Mouse (Mus musculus) embryonic facial prominence, embryonic 10.5 days (tissue): ENCODE measurements around the gene Ugt2b36. TPM values are rescaled to one million over a fixed set of nuclear protein-coding genes. Genes with fewer than 3 reads are reported as not detected.
"Not testable (repeated sequence)": the region's sequence is repeated elsewhere in the genome, so short reads cannot be mapped to it uniquely, and the experiment has no call there.

Source experiments
- DNase-seq: peaks from one replicate; pipeline ENCODE4 v3.0.0-alpha.2; 2017; ENCODE audit warnings: low spot score
- H3K27ac ChIP-seq: fragments of 300-500 bp; sonication (generic); replicated peaks from 2 replicates; pipeline ENCODE4 v1.5.1; 2016; ENCODE audit warnings: mild to moderate bottlenecking
- H3K27me3 ChIP-seq: fragments of 300-500 bp; sonication (generic); replicated peaks from 2 replicates; pipeline ENCODE4 v1.6.1; 2016; ENCODE audit warnings: low read depth, mild to moderate bottlenecking; ENCODE audit not compliant: poor library complexity, severe bottlenecking
- H3K36me3 ChIP-seq: fragments of 300-500 bp; sonication (generic); replicated peaks from 2 replicates; pipeline ENCODE4 v1.6.1; 2016; ENCODE audit warnings: mild to moderate bottlenecking, moderate library complexity
- H3K4me1 ChIP-seq: fragments of 300-500 bp; sonication (generic); 2 replicates; pipeline ENCODE4 v1.6.1; 2016
- H3K4me3 ChIP-seq: fragments of 300-500 bp; sonication (generic); 2 replicates; pipeline ENCODE4 v1.5.1; 2016; ENCODE audit warnings: mild to moderate bottlenecking, moderate library complexity
- H3K9me3 ChIP-seq: fragments of 300-500 bp; sonication (generic); 2 replicates; pipeline ENCODE4 v1.6.1; 2016; ENCODE audit warnings: mild to moderate bottlenecking
- WGBS: fragments of 180-500 bp; shearing (Covaris S2); methylation state at CpG from one replicate; pipeline ENCODE4 v1.1.7; 2016; 5-methylcytosine and 5-hydroxymethylcytosine counted together
- polyA plus RNA-seq: library from polyadenylated mRNA; unstranded; fragments of >200 nt; fragmentation: Nextera tagmentation; extraction: Ambion mirVana; gene quantifications from 2 replicates; pipeline ENCODE4 v1.2.1, GENCODE M21; 2016

The Ugt2b36 gene
- not detected in 2 replicates for polyA plus RNA-seq

- Histone ChIP-seq H3K27me3 (no peaks in the 10 kb centered on the region), H3K36me3 (no peaks in the 10 kb centered on the region), H3K4me1 (no peaks in the 10 kb centered on the region), H3K9me3 (no peaks in the 10 kb centered on the region), H3K4me3 (no peak within 1 kb of the TSS), H3K27ac (no peak within 1 kb of the TSS)
- no peak for DNase-seq
- WGBS, result 95% methylated on average over 1 of the region's 1 CpGs
Observed at GRCm38 (mm10) chr5:87092346-87093027, at the start of gene Ugt2b36. Gene Ugt2b36 (minus strand): TSS chr5:87092555.

GRCm38 (mm10) chr5:87140196-87140595, 47.8 kb upstream of the Ugt2b36 start, which contains the start of gene Ugt2b5:
Gene Ugt2b5 (minus strand): TSS chr5:87140318.
- H3K4me3 ChIP-seq, H3K27me3 ChIP-seq, DNase-seq, H3K27ac ChIP-seq, H3K36me3 ChIP-seq, H3K9me3 ChIP-seq, H3K4me1 ChIP-seq: not testable (repeated sequence)
- 83% methylated on average over 2 of the region's 2 CpGs for WGBS

- not testable (repeated sequence) for H3K4me1 ChIP-seq, DNase-seq, H3K36me3 ChIP-seq, H3K4me3 ChIP-seq, H3K27me3 ChIP-seq, H3K9me3 ChIP-seq, H3K27ac ChIP-seq
- 88% methylated on average over 1 of the region's 1 CpGs for WGBS
Observed at GRCm38 (mm10) chr5:87103697-87104096, 11.3 kb upstream of the Ugt2b36 start.

GRCm38 (mm10) chr5:87091111-87091510, 1.2 kb downstream of the Ugt2b36 start:
- Histone ChIP-seq H3K9me3 (no peaks in the 10 kb centered on the region), H3K4me3 (no peak overlapping the region), H3K4me1 (no peaks in the 10 kb centered on the region), H3K36me3 (no peaks in the 10 kb centered on the region), H3K27ac (no peak overlapping the region), H3K27me3 (no peaks in the 10 kb centered on the region)
- DNase-seq, result no peak

GRCm38 (mm10) chr5:87089264-87089663, 3.1 kb downstream of the Ugt2b36 start:
- Histone ChIP-seq H3K27me3 (no peaks in the 10 kb centered on the region), H3K4me3 (no peak overlapping the region), H3K27ac (no peak overlapping the region), H3K4me1 (no peaks in the 10 kb centered on the region), H3K36me3 (no peaks in the 10 kb centered on the region), H3K9me3 (no peaks in the 10 kb centered on the region)
- DNase-seq, result no peak

- no peaks in the 10 kb centered on the region for H3K36me3 ChIP-seq
- DNase-seq, result no peak
- no peaks in the 10 kb centered on the region for H3K9me3 ChIP-seq
- H3K27ac ChIP-seq, result no peak overlapping the region
- H3K4me3 ChIP-seq, result no peak overlapping the region
- H3K4me1 ChIP-seq, result no peaks in the 10 kb centered on the region
- H3K27me3 ChIP-seq, result no peaks in the 10 kb centered on the region
- 86% methylated on average over 3 of the region's 3 CpGs for WGBS
Observed at GRCm38 (mm10) chr5:87086269-87086668, 6.1 kb downstream of the Ugt2b36 start.

GRCm38 (mm10) chr5:87030624-87031023, 61.7 kb downstream of the Ugt2b36 start:
- Histone ChIP-seq H3K9me3 (no peaks in the 10 kb centered on the region), H3K4me1 (no peaks in the 10 kb centered on the region), H3K36me3 (no peaks in the 10 kb centered on the region), H3K27ac (no peak overlapping the region), H3K4me3 (no peak overlapping the region), H3K27me3 (no peaks in the 10 kb centered on the region)
- DNase-seq, result no peak
- WGBS, result 85% methylated on average over 1 of the region's 1 CpGs

- no peaks in the 10 kb centered on the region for H3K4me1 ChIP-seq
- H3K36me3 ChIP-seq, result no peaks in the 10 kb centered on the region
- H3K27me3 ChIP-seq, result no peaks in the 10 kb centered on the region
- no peak for DNase-seq
- H3K9me3 ChIP-seq, result no peaks in the 10 kb centered on the region
- H3K4me3 ChIP-seq, result no peak overlapping the region
- H3K27ac ChIP-seq, result no peak overlapping the region
- WGBS, result 84% methylated on average over 3 of the region's 3 CpGs
Observed at GRCm38 (mm10) chr5:87027359-87027758, 65.0 kb downstream of the Ugt2b36 start.

Other genes starting within 250 kb of the Ugt2b36 start
- 0.06 TPM in 1 of 2 replicates, not detected in the other for gene Ugt2b34, start 185.6 kb downstream of the Ugt2b36 start, polyA plus RNA-seq
- not detected in 2 replicates for gene Ugt2b1, start 166.0 kb downstream of the Ugt2b36 start, polyA plus RNA-seq
- not detected in 2 replicates for gene Ugt2b35, start 91.7 kb downstream of the Ugt2b36 start, polyA plus RNA-seq
- gene Ugt2b5, start 47.8 kb upstream of the Ugt2b36 start, polyA plus RNA-seq, result not detected in 2 replicates
- gene Ugt2b37, start 162.2 kb upstream of the Ugt2b36 start, polyA plus RNA-seq, result not detected in 2 replicates
- not detected in 2 replicates for gene Ugt2a3, start 244.6 kb upstream of the Ugt2b36 start, polyA plus RNA-seq